20 mouse cellular contexts compared by ENCODE assay signal in genomic region chr4:106924888-106925287, GRCm38 (mm10). TPM values are rescaled to one million over a fixed set of nuclear protein-coding genes. Genes with fewer than 3 reads are reported as not detected.
DNase-seq lines count a peak whose midpoint lies in the region; ATAC-seq and TF ChIP-seq lines count a peak whose summit lies in the region.
"Had no signal": no experiment of that assay in that cellular context is flagged by ENCODE, and none has a peak within 500 bp of the region (broad histone marks: within the 10 kb centered on the region; RNA-seq: fewer than 3 reads in every experiment).

No protein-coding gene starts in this region.

- no peak overlapping the region for H3K4me2 ChIP-seq in heart, embryonic 11.5 days
- H3K4me2 ChIP-seq in liver, embryonic 16.5 days (ENCODE audit: low read depth, low read length), result peak overlapping the region; percentile 58
- H3K4me2 ChIP-seq: neural tube, embryonic 13.5 days had no signal

- no peaks in the 10 kb centered on the region for H3K9me3 ChIP-seq in heart, embryonic 11.5 days (replicated peaks; ENCODE audit: control insufficient read depth, low read length)
- no peaks in the 10 kb centered on the region for H3K9me3 ChIP-seq in G1E (replicated peaks)
- H3K9me3 ChIP-seq in liver, embryonic 16.5 days (replicated peaks; ENCODE audit: control insufficient read depth, low read length), result no peaks in the 10 kb centered on the region
- H3K9me3 ChIP-seq: neural tube, embryonic 13.5 days had no signal

- no peak for DNase-seq in heart, adult 8-10 months (ENCODE audit: low spot score)
- peak; percentile 61 for DNase-seq in G1E (ENCODE audit: low spot score)
- no peak for DNase-seq in adrenal gland, postnatal 10 days
- DNase-seq in kidney, postnatal 4 days, result no peak
- DNase-seq in layer of hippocampus, adult 11-12 months (ENCODE audit: low spot score), result no peak
- DNase-seq: cerebellum, adult 2 months; gastrocnemius, adult 2 months; heart, adult 2 months; layer of hippocampus, adult 9-11 months; lung, adult 2 months; right cerebral cortex, postnatal 4 days; thymus, postnatal 14 days had no signal

- peaks cover 8% of the 10 kb centered on the region for H3K36me3 ChIP-seq in heart, embryonic 11.5 days (ENCODE audit: control insufficient read depth, insufficient read depth, low read length)
- peaks cover 100% of the 10 kb centered on the region for H3K36me3 ChIP-seq in G1E (replicated peaks)
- H3K36me3 ChIP-seq in liver, embryonic 16.5 days (ENCODE audit: control insufficient read depth, insufficient read depth), result peaks cover 26% of the 10 kb centered on the region

- H3K9ac ChIP-seq in heart, embryonic 11.5 days (ENCODE audit: low read depth, low read length), result no peak overlapping the region
- 0 out of 2 replicates have a peak overlapping the region, but pooled peaks have one; percentile 26 for H3K9ac ChIP-seq in liver, embryonic 16.5 days (ENCODE audit: low read depth, low read length)
- H3K9ac ChIP-seq: neural tube, embryonic 13.5 days had no signal

- no peak overlapping the region for H3K4me3 ChIP-seq in heart, embryonic 11.5 days (ENCODE audit: low read depth, low read length)
- H3K4me3 ChIP-seq in G1E (ENCODE audit: low read depth, low read length), result no peak overlapping the region; the same call in 1 of the 2 replicates
- peak overlapping the region; percentile 15 for H3K4me3 ChIP-seq in liver, embryonic 16.5 days (ENCODE audit: low read depth, low read length)
- H3K4me3 ChIP-seq: gastrocnemius, adult 2 months; heart, adult 2 months; neural tube, embryonic 13.5 days had no signal

- H3K27me3 ChIP-seq in heart, embryonic 11.5 days (ENCODE audit: control insufficient read depth, insufficient read depth, low read length), result no peaks in the 10 kb centered on the region
- no peaks in the 10 kb centered on the region for H3K27me3 ChIP-seq in G1E (ENCODE audit: insufficient read depth, low read length)
- no peaks in the 10 kb centered on the region for H3K27me3 ChIP-seq in liver, embryonic 16.5 days (ENCODE audit: control insufficient read depth, insufficient read depth, low read depth, low read length)
- H3K27me3 ChIP-seq: neural tube, embryonic 13.5 days; Patski had no signal

- H3K27ac ChIP-seq in heart, embryonic 11.5 days (ENCODE audit: low read depth, low read length), result no peak overlapping the region
- H3K27ac ChIP-seq in liver, embryonic 16.5 days (ENCODE audit: low read length), result peak overlapping the region; percentile 75
- H3K27ac ChIP-seq: gastrocnemius, adult 2 months; heart, adult 2 months; macrophage; neural tube, embryonic 13.5 days had no signal

- TF ChIP-seq CTCF in G1E (IDR thresholded peaks at IDR 0.05; ENCODE audit: low read depth, low read length), result no peak

- H3K4me1 ChIP-seq in heart, embryonic 11.5 days (ENCODE audit: control insufficient read depth, insufficient read depth, low read length), result peaks cover 35% of the 10 kb centered on the region
- H3K4me1 ChIP-seq in G1E (ENCODE audit: insufficient read depth, low read depth, low read length), result peaks cover 92% of the 10 kb centered on the region
- peaks cover 62% of the 10 kb centered on the region for H3K4me1 ChIP-seq in liver, embryonic 16.5 days (ENCODE audit: control insufficient read depth, low read depth, low read length)

- WGBS in heart, embryonic 11.5 days (ENCODE audit: insufficient replicate concordance), result 53% methylated on average over 10 of the region's 10 CpGs
- 47% methylated on average over 10 of the region's 10 CpGs for WGBS in liver, embryonic 16.5 days (ENCODE audit: insufficient replicate concordance)

- peak; percentile 21; the same call in 1 of the 2 replicates for ATAC-seq in heart, embryonic 11.5 days (replicated peaks; ENCODE audit: insufficient number of reproducible peaks, low FRiP score, low TSS enrichment)
- peak; percentile 59; the same call in 1 of the 2 replicates for ATAC-seq in G1E (ENCODE audit: extremely low read depth, insufficient number of reproducible peaks, low FRiP score, poor library complexity, severe bottlenecking)
- ATAC-seq in erythroblast, adult 5-6 weeks (replicated peaks; ENCODE audit: low FRiP score, poor library complexity, severe bottlenecking), result peak; percentile 73
- ATAC-seq in liver, embryonic 16.5 days (ENCODE audit: low read depth), result peak; percentile 67
- ATAC-seq: forebrain, embryonic 16.5 days; inflammation-experienced regulatory T-cells, adult 6 months; Patski had no signal

RNA-seq across cellular contexts. Expression of gene Ssbp3, which starts 14.4 kb away (rescaled TPM):
- polyA plus RNA-seq in heart, embryonic 11.5 days (2014; fragmentation: Nextera tagmentation; extraction: Ambion mirVana), result 54.2 and 63.4 TPM in 2 replicates
- total RNA-seq in heart, adult 8-10 months (2022), result 10 to 100 TPM; 34.2 to 42.5 (median 36.2) TPM
- total RNA-seq in G1E (2014; fragmentation: Nextera tagmentation) (232 and 311 TPM in 2 replicates), G1E (2017) (27.5 and 46.6 TPM in 2 replicates)
- polyA plus RNA-seq in G1E (2012), result 685 and 787 TPM in 2 replicates
- 55.9 and 73.4 TPM in 2 replicates for total RNA-seq in erythroblast, adult 5-6 weeks (2015; ENCODE audit: low replicate concordance)
- total RNA-seq in erythroblast, adult 5-6 weeks (2017; ENCODE audit: low replicate concordance), result 49.8 and 56.6 TPM in 2 replicates
- polyA plus RNA-seq in liver, embryonic 16.5 days (2015; fragmentation: Nextera tagmentation; extraction: Ambion mirVana), result 27.4 and 31.5 TPM in 2 replicates
- total RNA-seq in adrenal gland, postnatal 10 days (2021), result 10 to 100 TPM; 50.8 to 69.0 TPM

Comparison
In these comparisons a context has a peak if more than half of its experiments do, and no peak if none do; other contexts are left out.
1. ATAC-seq: peak in every context shown above with its lines; median percentile 73 in erythroblast, adult 5-6 weeks; 67 in liver, embryonic 16.5 days; 59 in G1E; 21 in heart, embryonic 11.5 days.